Mouse (Mus musculus) liver, embryonic 13.5 days (tissue): ENCODE results near the gene Gm4763. TPM values are rescaled to one million over a fixed set of nuclear protein-coding genes. Genes with fewer than 3 reads are reported as not detected.
"Not testable (repeated sequence)": the region's sequence is repeated elsewhere in the genome, so short reads cannot be mapped to it uniquely, and the experiment has no call there.

Source experiments
- ATAC-seq: fragments of 200-750 bp; cut with Nextera tagmentation; 2 replicates; pipeline ENCODE4 v1.8.0; 2017; ENCODE audit warnings: low read depth, mild to moderate bottlenecking, moderate number of reproducible peaks, moderate library complexity
- DNase-seq: peaks from one replicate; pipeline ENCODE4 v3.0.0; 2022
- H3K27ac ChIP-seq: fragments of 300-500 bp; sonication (generic); 2 replicates; pipeline ENCODE4 v1.5.1; 2015; ENCODE audit warnings: moderate library complexity, mild to moderate bottlenecking, inconsistent platforms
- H3K27me3 ChIP-seq: fragments of 300-500 bp; sonication (generic); 2 replicates; pipeline ENCODE4 v1.6.1; 2015; ENCODE audit warnings: mild to moderate bottlenecking, inconsistent platforms
- H3K36me3 ChIP-seq: fragments of 300-500 bp; sonication (generic); 2 replicates; pipeline ENCODE4 v1.6.1; 2015; ENCODE audit warnings: mild to moderate bottlenecking, inconsistent platforms
- H3K4me1 ChIP-seq: fragments of 300-500 bp; sonication (generic); replicated peaks from 2 replicates; pipeline ENCODE4 v1.6.1; 2015; ENCODE audit warnings: inconsistent platforms
- H3K4me2 ChIP-seq: fragments of 300-500 bp; sonication (generic); 2 replicates; pipeline ENCODE4 v1.6.1; 2015; ENCODE audit warnings: inconsistent platforms, mild to moderate bottlenecking, moderate library complexity
- H3K4me3 ChIP-seq: fragments of 300-500 bp; sonication (generic); replicated peaks from 2 replicates; pipeline ENCODE4 v1.5.1; 2015; ENCODE audit warnings: mild to moderate bottlenecking, inconsistent platforms
- H3K9ac ChIP-seq: fragments of 300-500 bp; sonication (generic); 2 replicates; pipeline ENCODE4 v1.6.1; 2015; ENCODE audit warnings: mild to moderate bottlenecking, inconsistent platforms
- H3K9me3 ChIP-seq: fragments of 300-500 bp; sonication (generic); replicated peaks from 2 replicates; pipeline ENCODE4 v1.6.1; 2016; ENCODE audit warnings: inconsistent platforms
- WGBS: fragments of 180-500 bp; shearing (Covaris S2); methylation state at CpG from one replicate; pipeline ENCODE4 v1.1.7; 2015; ENCODE audit not compliant: insufficient replicate concordance; 5-methylcytosine and 5-hydroxymethylcytosine counted together
- polyA plus RNA-seq: library from polyadenylated mRNA; unstranded; fragments of >200 nt; fragmentation: Nextera tagmentation; extraction: Ambion mirVana; gene quantifications from 2 replicates; pipeline ENCODE4 v1.2.1, GENCODE M21; 2015

The Gm4763 gene
- polyA plus RNA-seq = not detected in 2 replicates

GRCm38 (mm10) chr7:24726808-24727207, at the start of gene Gm4763:
Gene Gm4763 (minus strand): TSS chr7:24726908.
- H3K27me3 ChIP-seq, H3K36me3 ChIP-seq, ATAC-seq, H3K4me1 ChIP-seq, DNase-seq, H3K4me2 ChIP-seq, H3K4me3 ChIP-seq, H3K27ac ChIP-seq, H3K9me3 ChIP-seq, H3K9ac ChIP-seq: not testable (repeated sequence)
- WGBS = 75% methylated on average over 11 of the region's 11 CpGs

- Histone ChIP-seq H3K9me3 (no peaks in the 10 kb centered on the region), H3K4me3 (no peak overlapping the region), H3K9ac (no peak overlapping the region), H3K36me3 (no peaks in the 10 kb centered on the region), H3K4me2 (no peak overlapping the region), H3K4me1 (no peaks in the 10 kb centered on the region), H3K27me3 (no peaks in the 10 kb centered on the region), H3K27ac (no peak overlapping the region)
- DNase-seq = no peak
- 48% methylated on average over 2 of the region's 2 CpGs for WGBS
- ATAC-seq = no peak
Measured at GRCm38 (mm10) chr7:24776145-24776544, 49.4 kb upstream of the Gm4763 start.

- Histone ChIP-seq H3K9ac (no peak overlapping the region), H3K4me1 (no peaks in the 10 kb centered on the region), H3K27me3 (no peaks in the 10 kb centered on the region), H3K27ac (no peak overlapping the region), H3K4me3 (no peak overlapping the region), H3K36me3 (no peaks in the 10 kb centered on the region), H3K9me3 (no peaks in the 10 kb centered on the region), H3K4me2 (no peak overlapping the region)
- no peak for DNase-seq
- WGBS = 35% methylated on average over 3 of the region's 3 CpGs
- ATAC-seq = no peak
Measured at GRCm38 (mm10) chr7:24773942-24774535, 47.3 kb upstream of the Gm4763 start.

- H3K27ac ChIP-seq = no peak overlapping the region
- no peak overlapping the region for H3K9ac ChIP-seq
- no peak overlapping the region for H3K4me3 ChIP-seq
- no peaks in the 10 kb centered on the region for H3K36me3 ChIP-seq
- no peaks in the 10 kb centered on the region for H3K27me3 ChIP-seq
- no peak overlapping the region for H3K4me2 ChIP-seq
- H3K9me3 ChIP-seq = no peaks in the 10 kb centered on the region
- no peaks in the 10 kb centered on the region for H3K4me1 ChIP-seq
- ATAC-seq (no peak), DNase-seq (no peak)
Measured at GRCm38 (mm10) chr7:24771361-24771760, 44.7 kb upstream of the Gm4763 start.

- Histone ChIP-seq H3K9me3 (no peaks in the 10 kb centered on the region), H3K9ac (no peak overlapping the region)
- 77% methylated on average over 8 of the region's 8 CpGs for WGBS
Measured at GRCm38 (mm10) chr7:24762574-24762973, 35.9 kb upstream of the Gm4763 start.

DNA sequence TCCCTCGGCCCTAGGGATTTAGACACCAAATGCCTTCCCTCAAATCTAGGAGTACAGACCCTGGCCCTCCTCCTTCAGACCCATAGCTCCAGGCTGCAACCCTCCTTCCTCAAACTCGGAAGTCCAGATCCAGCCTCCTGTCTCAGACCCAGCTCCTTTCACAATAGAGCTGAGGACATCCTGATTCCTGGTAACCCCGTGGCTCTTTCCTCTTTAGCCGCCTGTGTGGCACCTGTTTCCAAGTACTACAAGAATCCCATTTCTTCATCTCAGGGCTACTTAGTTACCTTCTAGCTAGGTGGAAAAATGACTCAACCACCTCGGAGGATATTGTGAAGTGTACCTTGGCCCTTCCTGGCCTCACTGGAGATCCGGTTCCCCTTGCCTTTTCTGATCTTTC, 34.5 kb upstream of the Gm4763 start:
- Histone ChIP-seq H3K9ac (no peak overlapping the region), H3K4me1 (no peaks in the 10 kb centered on the region), H3K9me3 (no peaks in the 10 kb centered on the region), H3K4me3 (no peak overlapping the region), H3K27me3 (no peaks in the 10 kb centered on the region), H3K27ac (no peak overlapping the region), H3K4me2 (no peak overlapping the region), H3K36me3 (no peaks in the 10 kb centered on the region)
- 41% methylated on average over 6 of the region's 6 CpGs for WGBS
- ATAC-seq = no peak
- DNase-seq = no peak

More at GRCm38 (mm10) chr7:24762574-24762973, 35.9 kb upstream of the Gm4763 start:
- Histone ChIP-seq H3K4me1 (no peaks in the 10 kb centered on the region), H3K4me2 (no peak overlapping the region), H3K27me3 (no peaks in the 10 kb centered on the region), H3K4me3 (no peak overlapping the region), H3K36me3 (no peaks in the 10 kb centered on the region), H3K27ac (no peak overlapping the region)
- DNase-seq = no peak
- no peak for ATAC-seq

GRCm38 (mm10) chr7:24760211-24760610, 33.5 kb upstream of the Gm4763 start, which contains the start of gene Cd177:
Gene Cd177 (minus strand): TSS chr7:24760311.
- DNase-seq = no peak
- no peaks in the 10 kb centered on the region for H3K27me3 ChIP-seq
- H3K4me3 ChIP-seq = no peak within 1 kb of the TSS

GRCm38 (mm10) chr7:24758520-24758919, 31.8 kb upstream of the Gm4763 start:
- no peak overlapping the region for H3K4me3 ChIP-seq
- no peak overlapping the region for H3K27ac ChIP-seq
- H3K4me1 ChIP-seq = no peaks in the 10 kb centered on the region
- ATAC-seq (no peak), DNase-seq (no peak)
- H3K4me2 ChIP-seq = no peak overlapping the region
- H3K9me3 ChIP-seq = no peaks in the 10 kb centered on the region
- no peak overlapping the region for H3K9ac ChIP-seq
- H3K36me3 ChIP-seq = no peaks in the 10 kb centered on the region
- 42% methylated on average over 1 of the region's 1 CpGs for WGBS
- H3K27me3 ChIP-seq = no peaks in the 10 kb centered on the region

More at GRCm38 (mm10) chr7:24760211-24760610, 33.5 kb upstream of the Gm4763 start, which contains the start of gene Cd177:
- Histone ChIP-seq H3K4me1 (no peaks in the 10 kb centered on the region), H3K9me3 (no peaks in the 10 kb centered on the region), H3K36me3 (no peaks in the 10 kb centered on the region), H3K9ac (no peak within 1 kb of the TSS), H3K4me2 (no peak within 1 kb of the TSS), H3K27ac (no peak within 1 kb of the TSS)
- 61% methylated on average over 6 of the region's 6 CpGs for WGBS
- no peak for ATAC-seq

- H3K4me2 ChIP-seq = no peak overlapping the region
Measured at GRCm38 (mm10) chr7:24753476-24753875, 26.8 kb upstream of the Gm4763 start.

GRCm38 (mm10) chr7:24751610-24752009, 24.9 kb upstream of the Gm4763 start:
- no peak overlapping the region for H3K27ac ChIP-seq
- H3K9ac ChIP-seq = no peak overlapping the region
- H3K4me3 ChIP-seq = no peak overlapping the region
- no peaks in the 10 kb centered on the region for H3K36me3 ChIP-seq
- ATAC-seq (no peak), DNase-seq (no peak)
- 71% methylated on average over 2 of the region's 2 CpGs for WGBS
- no peaks in the 10 kb centered on the region for H3K9me3 ChIP-seq
- H3K27me3 ChIP-seq = no peaks in the 10 kb centered on the region
- H3K4me2 ChIP-seq = no peak overlapping the region
- H3K4me1 ChIP-seq = no peaks in the 10 kb centered on the region

More at GRCm38 (mm10) chr7:24753476-24753875, 26.8 kb upstream of the Gm4763 start:
- Histone ChIP-seq H3K27me3 (no peaks in the 10 kb centered on the region), H3K27ac (no peak overlapping the region), H3K9me3 (no peaks in the 10 kb centered on the region), H3K4me3 (no peak overlapping the region), H3K36me3 (no peaks in the 10 kb centered on the region), H3K9ac (no peak overlapping the region), H3K4me1 (no peaks in the 10 kb centered on the region)
- DNase-seq = no peak
- no peak for ATAC-seq
- WGBS = 32% methylated on average over 5 of the region's 5 CpGs

DNA sequence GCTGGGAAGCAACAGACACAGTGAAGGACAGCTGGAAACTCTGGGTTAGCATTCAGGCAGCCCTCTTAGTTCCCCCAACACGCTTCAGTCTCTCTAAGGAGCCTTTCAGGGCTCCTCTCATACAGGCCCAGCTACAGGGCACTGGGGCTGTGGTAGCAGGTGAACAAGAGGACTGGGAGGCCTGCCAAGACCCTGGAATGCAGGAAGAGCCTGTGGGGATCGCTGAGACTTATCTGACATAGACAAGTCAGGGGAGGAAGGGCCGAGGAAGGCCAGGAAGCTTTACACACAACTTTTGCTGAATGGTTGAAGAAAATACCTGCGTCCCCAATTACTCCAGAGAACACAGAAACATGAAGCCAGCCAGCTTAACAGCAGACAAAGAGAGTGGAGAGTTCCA, 24.0 kb upstream of the Gm4763 start:
- 27% methylated on average over 4 of the region's 4 CpGs for WGBS
- DNase-seq (no peak), ATAC-seq (no peak)
- no peak overlapping the region for H3K9ac ChIP-seq
- no peaks in the 10 kb centered on the region for H3K36me3 ChIP-seq
- no peaks in the 10 kb centered on the region for H3K9me3 ChIP-seq
- no peak overlapping the region for H3K4me2 ChIP-seq
- no peak overlapping the region for H3K4me3 ChIP-seq
- no peak overlapping the region for H3K27ac ChIP-seq
- no peaks in the 10 kb centered on the region for H3K4me1 ChIP-seq
- H3K27me3 ChIP-seq = no peaks in the 10 kb centered on the region

- ATAC-seq (no peak), DNase-seq (peak; percentile 22)
- Histone ChIP-seq H3K9me3 (no peaks in the 10 kb centered on the region), H3K4me3 (no peak overlapping the region), H3K27me3 (0 out of 2 replicates have a peak, but pooled peaks cover 4% of the 10 kb centered on the region), H3K4me1 (no peaks in the 10 kb centered on the region), H3K9ac (no peak overlapping the region), H3K4me2 (no peak overlapping the region), H3K36me3 (no peaks in the 10 kb centered on the region), H3K27ac (no peak overlapping the region)
- 16% methylated on average over 17 of the region's 17 CpGs for WGBS
Measured at GRCm38 (mm10) chr7:24735970-24736670, 9.4 kb upstream of the Gm4763 start.
